Mouse (Mus musculus): Measurements from ENCODE around the gene Zfp523.

DNA sequence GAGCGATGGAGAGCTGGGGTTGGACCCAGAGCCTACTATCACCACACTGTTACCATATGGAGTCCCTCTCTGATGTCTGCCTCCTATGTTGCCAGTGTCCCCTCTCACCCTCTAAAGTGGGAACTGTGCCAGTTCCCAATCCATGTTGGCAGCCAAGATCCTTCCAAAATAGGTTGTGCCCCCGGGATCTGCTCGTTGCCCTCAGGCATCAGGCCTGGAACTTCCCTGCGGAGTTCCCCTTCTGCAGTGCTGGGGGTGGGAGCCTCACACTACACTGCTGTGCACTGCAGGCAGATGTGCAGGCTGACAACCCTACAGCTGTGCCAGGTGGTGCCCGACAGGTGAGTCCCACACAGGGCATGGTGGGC lies 75.3 kb downstream of the Zfp523 start:
- TF ChIP-seq CTCF (IDR thresholded peaks at IDR 0.05; ENCODE audit: borderline replicate concordance, insufficient read depth, low read length) = no peak
- no peak for TF ChIP-seq POLR2A (IDR thresholded peaks at IDR 0.05; ENCODE audit: low read depth, low read length)
